Mouse (Mus musculus): ENCODE results near the gene Taf8.

Taf8 gene

DNA sequence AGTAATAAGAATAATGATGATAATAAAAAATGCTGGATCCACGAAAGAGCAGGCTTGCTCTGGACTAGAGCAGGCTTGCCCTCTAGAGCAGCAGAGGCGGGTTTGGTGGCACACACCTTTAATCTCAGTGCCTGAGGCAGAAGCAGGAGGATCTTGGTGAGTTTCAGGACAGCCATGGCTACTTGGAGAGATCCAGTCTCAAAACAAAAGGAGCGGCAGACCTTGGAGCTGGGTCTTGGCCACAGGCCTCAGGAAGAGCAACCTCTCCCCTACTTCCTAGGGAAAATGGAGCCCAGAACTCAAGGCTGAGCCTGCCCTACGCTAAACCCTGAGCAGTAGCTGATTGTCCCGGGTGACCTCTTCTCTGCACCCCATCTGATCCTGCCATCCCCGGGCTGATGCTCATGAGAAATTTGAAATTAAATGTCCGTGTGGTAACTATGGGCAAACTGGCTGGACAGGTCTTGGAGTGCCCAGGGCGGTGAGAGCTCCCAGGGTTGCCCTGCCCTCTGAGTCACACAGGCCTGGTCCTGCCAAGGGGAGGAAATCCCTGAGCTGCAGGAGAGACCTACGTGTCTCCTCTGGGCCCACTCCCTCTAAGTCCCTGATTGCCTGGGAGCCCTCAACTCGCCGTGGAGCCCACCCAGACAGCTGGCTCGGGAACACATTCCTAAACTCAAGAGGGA is 51.1 kb downstream of the Taf8 start:
- no peak for DNase-seq

- DNase-seq = no peak
These were observed 51.9 kb downstream of the Taf8 start for GRCm38 (mm10) chr17:47450239-47450638.

GRCm38 (mm10) chr17:47449432-47449831 is 52.7 kb downstream of the Taf8 start:
- DNase-seq = no peak

DNA sequence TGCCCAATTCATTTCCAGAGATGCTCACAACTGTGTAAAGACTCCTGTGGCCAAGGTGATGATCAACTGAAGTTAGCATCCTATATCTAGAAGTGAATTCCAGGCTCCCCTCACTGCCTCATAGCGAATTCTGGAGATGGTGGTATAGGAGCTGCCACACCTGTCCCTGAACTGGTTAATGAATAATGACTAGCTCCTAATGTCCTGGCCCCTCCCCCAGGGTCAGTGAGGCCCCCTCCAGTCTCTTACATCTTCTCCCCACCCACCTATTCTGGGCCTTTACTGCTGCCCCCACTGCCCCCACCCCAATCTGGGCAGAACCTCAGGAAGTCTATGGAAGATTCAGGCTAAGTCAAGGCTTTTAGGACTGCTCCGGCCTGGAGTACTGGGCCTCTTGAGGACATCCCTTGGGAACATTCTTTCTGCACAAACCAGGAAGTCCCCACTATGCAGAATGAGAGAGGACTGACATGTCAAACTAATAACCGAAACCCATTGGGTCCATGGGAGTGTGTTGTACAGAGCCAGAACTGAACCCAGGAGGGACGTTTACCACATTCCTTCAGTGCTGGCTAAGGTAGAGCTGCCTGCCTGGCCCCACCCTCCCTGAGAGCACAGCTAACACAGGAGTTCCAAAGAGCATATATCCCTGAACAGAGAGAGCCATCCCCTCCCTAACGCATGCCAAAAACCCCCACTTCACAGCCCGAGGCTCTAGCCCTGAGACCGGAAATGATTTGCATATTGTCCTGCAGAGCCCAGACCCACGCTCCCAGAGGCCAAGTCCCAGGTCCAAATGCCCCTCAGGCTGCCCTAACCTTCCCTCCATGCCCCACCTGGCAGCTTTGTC is 53.3 kb downstream of the Taf8 start:
- DNase-seq = no peak

- DNase-seq = no peak
These were observed 55.5 kb downstream of the Taf8 start for GRCm38 (mm10) chr17:47446561-47446960.

DNA sequence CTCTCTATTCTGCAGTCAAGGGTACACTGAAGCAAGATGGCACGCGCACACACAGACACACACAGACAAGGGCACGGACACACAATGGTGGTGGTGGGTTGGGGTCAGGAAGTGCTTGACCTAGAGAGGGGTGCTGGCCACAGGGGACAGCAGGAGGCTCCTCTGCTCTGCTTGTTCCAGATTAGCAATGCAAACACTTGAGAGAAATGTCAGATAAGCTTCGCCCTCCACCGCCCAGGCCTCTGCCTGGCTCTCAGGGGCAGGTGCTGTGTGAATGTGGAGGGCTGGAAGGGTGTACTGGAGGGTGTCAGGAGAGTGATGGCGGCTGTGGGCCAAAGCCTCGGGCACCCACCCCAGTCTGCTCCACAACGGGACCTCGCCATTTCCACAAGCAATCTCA is 56.1 kb downstream of the Taf8 start:
- no peak for DNase-seq

DNA sequence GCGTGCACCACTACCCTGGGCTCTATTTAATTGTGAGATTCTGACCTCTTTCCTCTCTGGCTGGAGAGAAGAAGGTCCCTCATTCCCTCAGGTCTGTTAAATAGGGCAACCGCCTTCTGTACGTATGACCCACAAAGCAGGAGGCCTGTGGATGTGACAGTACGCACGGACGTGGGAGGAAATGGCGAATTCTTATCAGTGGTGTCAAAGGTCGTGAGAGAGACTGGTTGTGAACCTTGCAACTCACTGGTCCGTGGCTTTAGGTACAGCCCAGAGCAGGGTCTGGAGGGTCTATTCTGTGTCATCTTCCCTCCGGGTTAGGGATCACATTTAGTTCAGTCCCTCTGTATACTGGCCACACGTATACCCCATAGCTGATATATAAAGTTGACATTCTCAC is 56.6 kb downstream of the Taf8 start:
- no peak for DNase-seq

GRCm38 (mm10) chr17:47444113-47444512 is 58.0 kb downstream of the Taf8 start:
- no peak for DNase-seq

DNA sequence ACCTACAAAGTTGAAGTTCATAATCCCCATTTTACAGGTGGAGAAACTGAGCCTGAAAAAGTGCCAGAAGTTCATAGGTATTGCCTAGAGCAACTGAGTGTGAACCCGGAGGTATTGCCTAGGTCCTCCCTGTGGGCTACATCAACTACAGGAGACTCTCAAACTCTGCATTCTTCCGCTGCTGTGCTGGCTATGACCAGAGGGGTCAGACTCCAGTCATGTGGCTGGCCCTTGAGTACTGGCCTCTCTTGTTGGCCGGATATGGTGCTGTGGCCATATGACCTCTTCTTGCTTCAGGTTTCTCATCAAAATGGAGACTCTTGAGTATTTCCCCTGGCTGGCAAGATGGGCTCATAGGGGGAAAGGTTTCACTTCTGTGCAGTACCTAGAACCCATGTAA is 59.8 kb downstream of the Taf8 start:
- no peak for DNase-seq

DNA sequence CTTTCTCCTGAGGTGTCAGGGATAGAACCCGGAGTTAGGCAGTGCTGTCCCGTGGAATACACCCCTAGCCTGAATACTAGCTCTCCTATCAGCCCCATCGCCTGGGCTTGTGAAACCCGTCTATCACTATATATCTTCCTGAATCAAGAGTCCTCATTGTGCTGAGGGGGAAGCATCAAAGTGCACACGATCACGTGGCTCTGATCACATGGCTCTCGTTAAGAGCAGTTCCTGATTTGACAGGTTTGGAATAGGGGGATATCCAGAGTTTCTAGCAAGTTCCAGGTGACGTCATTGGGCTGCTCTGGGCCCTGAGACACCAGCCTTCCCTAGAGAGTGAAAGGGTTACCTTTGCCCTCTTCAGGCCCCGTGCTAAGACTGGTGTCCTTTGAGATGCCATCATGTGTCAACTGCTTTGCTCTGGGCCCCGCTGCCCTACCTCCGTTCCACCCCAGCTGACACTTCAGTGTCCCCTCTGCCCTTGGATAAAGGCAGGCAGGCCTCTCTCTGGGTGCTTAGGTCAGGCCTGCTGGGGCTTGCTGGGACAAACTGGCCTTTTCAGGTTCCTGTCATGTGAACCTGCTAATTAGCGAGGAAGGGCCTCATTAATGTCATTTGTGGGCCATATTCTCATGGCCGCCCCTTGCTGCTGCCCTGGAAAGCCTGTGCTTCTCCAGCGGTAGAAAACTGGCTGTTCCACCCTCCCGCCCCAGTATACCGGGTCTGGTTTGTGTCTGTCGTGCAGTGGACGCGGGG is 60.6 kb downstream of the Taf8 start:
- DNase-seq = no peak

GRCm38 (mm10) chr17:47440359-47440890 is 61.7 kb downstream of the Taf8 start:
- DNase-seq = no peak

- no peak for DNase-seq
These were observed 62.6 kb downstream of the Taf8 start for GRCm38 (mm10) chr17:47439396-47440028.

GRCm38 (mm10) chr17:47438611-47439010 is 63.5 kb downstream of the Taf8 start:
- no peak for DNase-seq

- no peak for DNase-seq
These were observed 65.1 kb downstream of the Taf8 start, which contains the start of gene 1700001C19Rik for GRCm38 (mm10) chr17:47436907-47437547. Gene 1700001C19Rik, minus strand, starts transcription at chr17:47437376.

DNA sequence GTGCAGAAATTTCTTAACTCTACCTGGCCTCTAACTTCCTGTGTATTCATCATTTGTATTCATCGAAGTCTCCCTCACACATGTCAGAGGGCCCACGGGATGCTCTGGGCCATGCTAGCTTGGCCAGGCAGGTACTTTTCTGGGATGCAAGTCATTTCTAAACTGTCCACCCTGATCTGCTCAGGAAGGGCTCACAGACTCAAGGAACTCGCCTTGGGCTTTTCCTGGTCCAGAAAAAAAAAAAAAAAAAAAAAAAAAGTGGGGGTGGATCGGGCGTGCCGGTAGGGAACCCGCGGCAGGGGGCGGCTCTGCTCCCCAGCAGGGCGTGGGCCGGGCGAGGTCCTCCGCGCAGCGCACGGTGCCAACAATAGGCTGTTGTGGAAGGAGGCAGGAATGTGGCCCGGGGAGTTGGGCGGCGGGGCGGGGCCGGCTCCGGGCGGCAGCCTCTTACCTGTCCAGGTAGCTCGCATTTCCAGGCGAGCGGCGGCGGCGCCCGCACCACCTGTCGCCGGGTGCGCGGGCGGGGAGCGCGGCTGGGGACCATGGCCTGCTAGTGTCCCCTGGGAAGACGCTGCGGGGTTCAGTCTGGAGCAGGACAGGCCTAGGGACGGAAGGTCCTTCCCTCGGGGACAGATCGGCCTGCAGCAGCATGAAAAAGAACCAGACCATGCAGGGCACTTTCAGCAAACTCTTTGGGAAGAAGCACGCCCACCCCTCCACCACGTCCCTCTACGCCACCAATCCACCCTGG is 65.8 kb downstream of the Taf8 start, which contains the start of gene AI661453:
Gene AI661453, plus strand, starts transcription at position 460 of the 751 bp plus-strand sequence.
- no peak for DNase-seq
